Mouse (Mus musculus) neural tube, embryonic 13.5 days (tissue): ENCODE measurements around the gene Gjb4. TPM values are rescaled to one million over a fixed set of nuclear protein-coding genes. Genes with fewer than 3 reads are reported as not detected.

Experiments
- ATAC-seq: fragments of 200-750 bp; cut with Nextera tagmentation; 2 replicates; pipeline ENCODE4 v1.8.0; 2017; ENCODE audit warnings: low read depth, mild to moderate bottlenecking, moderate TSS enrichment, moderate library complexity
- H3K27ac ChIP-seq: fragments of 300-500 bp; sonication (generic); replicated peaks from 2 replicates; pipeline ENCODE4 v1.5.1; 2015; ENCODE audit warnings: moderate library complexity, mild to moderate bottlenecking, inconsistent platforms
- H3K27me3 ChIP-seq: fragments of 300-500 bp; sonication (generic); 2 replicates; pipeline ENCODE4 v1.6.1; 2015; ENCODE audit warnings: mild to moderate bottlenecking, inconsistent platforms
- H3K36me3 ChIP-seq: fragments of 300-500 bp; sonication (generic); 2 replicates; pipeline ENCODE4 v1.6.1; 2015; ENCODE audit warnings: mild to moderate bottlenecking, inconsistent platforms
- H3K4me1 ChIP-seq: fragments of 300-500 bp; sonication (generic); replicated peaks from 2 replicates; pipeline ENCODE4 v1.6.1; 2015; ENCODE audit warnings: inconsistent platforms
- H3K4me2 ChIP-seq: fragments of 300-500 bp; sonication (generic); 2 replicates; pipeline ENCODE4 v1.6.1; 2015; ENCODE audit warnings: inconsistent platforms, mild to moderate bottlenecking, moderate library complexity
- H3K4me3 ChIP-seq: fragments of 300-500 bp; sonication (generic); 2 replicates; pipeline ENCODE4 v1.5.1; 2015; ENCODE audit warnings: mild to moderate bottlenecking, inconsistent platforms
- H3K9ac ChIP-seq: fragments of 300-500 bp; sonication (generic); 2 replicates; pipeline ENCODE4 v1.6.1; 2015; ENCODE audit warnings: moderate library complexity, mild to moderate bottlenecking, inconsistent platforms
- H3K9me3 ChIP-seq: fragments of 300-500 bp; sonication (generic); 2 replicates; pipeline ENCODE4 v1.6.1; 2016; ENCODE audit warnings: inconsistent platforms
- WGBS: fragments of 180-500 bp; shearing (Covaris S2); methylation state at CpG from one replicate; pipeline ENCODE4 v1.1.7; 2015; 5-methylcytosine and 5-hydroxymethylcytosine counted together
- polyA plus RNA-seq: library from polyadenylated mRNA; unstranded; fragments of >200 nt; fragmentation: Nextera tagmentation; extraction: Ambion mirVana; gene quantifications from 2 replicates; pipeline ENCODE4 v1.2.1, GENCODE M21; 2015

Gene Gjb4
- polyA plus RNA-seq, 1 experiment from 2014 or later, result not detected

DNA sequence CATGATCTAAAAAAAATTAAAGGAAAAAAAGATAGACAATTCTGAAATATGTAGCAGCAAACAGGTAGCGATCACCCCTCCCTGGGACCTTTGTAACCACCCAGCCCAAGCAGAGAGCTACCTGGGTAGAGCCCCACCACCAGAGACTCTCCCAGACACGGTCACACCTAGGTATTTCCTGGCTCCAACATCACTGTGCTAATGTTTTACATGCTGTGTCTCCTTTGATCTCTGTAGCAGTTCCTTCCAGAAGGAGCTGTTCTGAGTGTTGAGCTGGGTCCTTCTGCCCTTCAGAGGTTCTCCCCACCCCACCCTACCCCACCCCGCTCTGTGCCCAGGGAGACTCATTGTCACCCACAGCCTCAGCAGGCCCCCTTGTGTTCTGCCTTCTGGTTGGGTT is 30.2 kb downstream of the Gjb4 start:
- H3K9ac ChIP-seq, result no peak overlapping the region
- ATAC-seq, result no peak
- 84% methylated on average over 3 of the region's 3 CpGs for whole genome bisulfite sequencing
- no peaks in the 10 kb centered on the region for H3K36me3 ChIP-seq
- H3K4me3 ChIP-seq, result no peak overlapping the region
- H3K27ac ChIP-seq, result no peak overlapping the region
- H3K4me2 ChIP-seq, result no peak overlapping the region
- H3K9me3 ChIP-seq, result no peaks in the 10 kb centered on the region
- no peaks in the 10 kb centered on the region for H3K4me1 ChIP-seq
- H3K27me3 ChIP-seq, result peaks cover 31% of the 10 kb centered on the region

DNA sequence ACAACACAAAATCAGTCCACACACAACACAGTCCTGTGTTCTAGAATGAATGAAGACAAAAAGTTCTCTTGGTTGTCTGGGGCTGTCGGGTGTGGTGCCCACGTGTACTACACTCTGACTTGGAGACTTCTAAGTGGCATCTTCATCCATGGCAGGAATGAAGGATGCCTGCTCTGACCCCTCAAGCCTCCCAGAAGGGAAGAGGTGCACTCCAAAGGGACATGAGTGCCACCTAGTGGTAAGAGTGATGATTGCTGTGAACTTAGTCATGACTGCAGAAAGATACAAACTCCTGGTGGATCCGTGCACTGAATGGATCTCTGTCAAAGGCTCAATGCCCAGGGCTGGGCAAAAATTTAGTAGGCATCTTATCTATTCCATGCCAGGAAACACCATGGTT is 34.3 kb downstream of the Gjb4 start:
- no peak for ATAC-seq
- H3K27me3 ChIP-seq, result peaks cover 4% of the 10 kb centered on the region; the same call in 1 of the 2 replicates
- no peak overlapping the region for H3K9ac ChIP-seq
- no peaks in the 10 kb centered on the region for H3K36me3 ChIP-seq
- H3K9me3 ChIP-seq, result no peaks in the 10 kb centered on the region
- H3K27ac ChIP-seq, result no peak overlapping the region
- H3K4me1 ChIP-seq, result no peaks in the 10 kb centered on the region
- no peak overlapping the region for H3K4me3 ChIP-seq
- no peak overlapping the region for H3K4me2 ChIP-seq
- WGBS, result 2% methylated on average over 3 of the region's 3 CpGs

DNA sequence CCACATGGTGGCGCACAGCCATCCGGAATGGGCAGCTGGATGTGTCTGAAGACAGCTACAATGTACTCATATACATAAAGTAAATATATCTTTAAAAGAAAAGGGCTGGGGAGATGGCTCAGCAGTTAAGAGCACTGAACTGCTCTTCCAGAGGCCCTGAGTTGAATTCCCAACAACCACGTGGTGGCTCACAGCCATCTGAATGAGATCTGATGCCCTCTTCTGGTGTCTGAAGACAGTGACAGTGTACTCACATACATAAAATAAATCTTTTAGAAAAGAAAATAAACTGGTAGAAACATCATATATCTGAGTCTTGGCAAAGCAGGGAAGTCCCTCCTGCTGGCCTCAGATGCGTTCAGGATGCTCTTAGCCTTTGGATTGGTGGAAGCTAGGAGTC is 36.7 kb downstream of the Gjb4 start:
- peaks cover 17% of the 10 kb centered on the region for H3K4me1 ChIP-seq
- peaks cover 18% of the 10 kb centered on the region for H3K27me3 ChIP-seq
- no peak for ATAC-seq
- H3K4me2 ChIP-seq, result no peak overlapping the region
- H3K36me3 ChIP-seq, result no peaks in the 10 kb centered on the region
- H3K9ac ChIP-seq, result no peak overlapping the region
- no peak overlapping the region for H3K4me3 ChIP-seq
- H3K9me3 ChIP-seq, result no peaks in the 10 kb centered on the region
- 60% methylated on average over 4 of the region's 4 CpGs for WGBS
- H3K27ac ChIP-seq, result no peak overlapping the region

DNA sequence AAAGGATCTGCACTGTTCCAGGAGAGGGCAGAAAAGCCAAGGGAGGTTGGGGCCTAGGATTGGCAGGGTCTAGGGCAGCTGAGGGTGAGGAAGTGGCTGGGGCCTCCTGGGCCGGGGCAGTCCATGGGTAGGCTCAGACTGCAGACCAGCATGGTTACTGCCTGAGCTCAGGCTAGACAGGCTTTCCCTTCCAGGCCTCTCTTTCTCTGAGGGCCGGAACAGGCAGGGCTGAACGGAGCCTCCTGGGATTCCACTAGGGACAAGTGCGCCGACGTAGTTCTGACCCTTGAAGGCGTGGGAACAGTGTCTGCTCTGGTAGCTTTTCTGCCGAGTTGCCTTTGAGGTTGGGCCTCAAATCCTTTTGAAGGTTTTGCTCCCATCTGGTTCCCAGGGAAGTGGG is 38.1 kb downstream of the Gjb4 start:
- peaks cover 17% of the 10 kb centered on the region for H3K4me1 ChIP-seq
- H3K9me3 ChIP-seq, result no peaks in the 10 kb centered on the region
- no peaks in the 10 kb centered on the region for H3K36me3 ChIP-seq
- H3K4me3 ChIP-seq, result no peak overlapping the region
- WGBS, result 78% methylated on average over 8 of the region's 8 CpGs
- no peak overlapping the region for H3K27ac ChIP-seq
- no peak overlapping the region for H3K9ac ChIP-seq
- H3K27me3 ChIP-seq, result peaks cover 27% of the 10 kb centered on the region
- no peak overlapping the region for H3K4me2 ChIP-seq
- ATAC-seq, result no peak

DNA sequence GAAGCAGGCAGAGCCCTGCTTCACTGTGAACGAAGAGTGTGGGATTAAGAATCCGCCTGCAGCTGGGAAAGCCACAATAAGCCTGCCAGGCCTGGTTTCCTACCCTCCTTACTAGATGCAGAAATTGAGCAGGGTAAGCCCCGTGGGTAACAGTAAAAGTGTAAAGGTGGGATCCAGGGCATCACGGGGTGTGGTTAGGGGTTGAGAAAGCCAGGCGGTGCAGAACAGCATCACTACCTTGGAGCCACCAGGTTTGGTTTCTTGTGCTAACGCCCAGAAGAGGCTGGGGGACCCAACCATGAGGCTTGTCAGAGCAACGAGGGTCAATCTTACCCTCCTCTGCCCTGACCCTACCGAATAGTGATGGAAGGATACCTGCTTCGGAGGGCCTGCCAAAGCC is 39.3 kb downstream of the Gjb4 start:
- H3K27ac ChIP-seq, result no peak overlapping the region
- peaks cover 27% of the 10 kb centered on the region for H3K27me3 ChIP-seq
- no peaks in the 10 kb centered on the region for H3K36me3 ChIP-seq
- H3K4me1 ChIP-seq, result peaks cover 17% of the 10 kb centered on the region
- peak overlapping the region; percentile 77; the same call in 1 of the 2 replicates for H3K9ac ChIP-seq
- no peaks in the 10 kb centered on the region for H3K9me3 ChIP-seq
- WGBS, result 50% methylated on average over 9 of the region's 9 CpGs
- ATAC-seq, result no peak
- H3K4me2 ChIP-seq, result peak overlapping the region; percentile 90
- peak overlapping the region; percentile 56; the same call in 1 of the 2 replicates for H3K4me3 ChIP-seq

DNA sequence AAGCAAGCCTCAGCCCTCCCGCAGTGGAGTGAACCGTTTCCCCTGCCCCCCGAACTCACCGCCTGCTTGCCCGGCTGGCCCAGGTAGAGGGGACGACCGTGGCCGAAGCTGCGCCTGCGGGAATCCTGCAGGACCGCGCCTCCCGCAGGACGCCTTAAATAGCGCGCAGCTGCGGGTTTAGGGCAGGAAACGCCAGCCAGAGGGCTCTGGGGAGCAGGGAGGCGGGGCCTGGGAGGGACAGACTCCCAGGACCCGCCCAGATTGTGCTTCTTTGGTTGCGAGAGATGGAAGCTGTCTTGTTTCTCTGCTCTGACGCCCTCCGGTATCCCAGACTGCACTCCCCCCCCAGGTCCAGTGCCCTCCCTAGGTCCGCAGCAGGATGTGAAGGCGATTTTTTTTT is 40.0 kb downstream of the Gjb4 start, which contains the start of gene Gja4:
Gene Gja4 (minus strand): TSS at position 179 of the 400 bp plus-strand sequence.
- Histone ChIP-seq H3K4me3 (peak within 1 kb of the TSS; percentile 56), H3K27ac (no peak within 1 kb of the TSS), H3K36me3 (no peaks in the 10 kb centered on the region), H3K9me3 (no peaks in the 10 kb centered on the region), H3K4me2 (peak within 1 kb of the TSS; percentile 90), H3K27me3 (peaks cover 27% of the 10 kb centered on the region), H3K4me1 (peaks cover 17% of the 10 kb centered on the region), H3K9ac (peak within 1 kb of the TSS; percentile 77)
- under 1% methylated on average over 25 of the region's 25 CpGs for WGBS
- peak; percentile 80 for ATAC-seq

DNA sequence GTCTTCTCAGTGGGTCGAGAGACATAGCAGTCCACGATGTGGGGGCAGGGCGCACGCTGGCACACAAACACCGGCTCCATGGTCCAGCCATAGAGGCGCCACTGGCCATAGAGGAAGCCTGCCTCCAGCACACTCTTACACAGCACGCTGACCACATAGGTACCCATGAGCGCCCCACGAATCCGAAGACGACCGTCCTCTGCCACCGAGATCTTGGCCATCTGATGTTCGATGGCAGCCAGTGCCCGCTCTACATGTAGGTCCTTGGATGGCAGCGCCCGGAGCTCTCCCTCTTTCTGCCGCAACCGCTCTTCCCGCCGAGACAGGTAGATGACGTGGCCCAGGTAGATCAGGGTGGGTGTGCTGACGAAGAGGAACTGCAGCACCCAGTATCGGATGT is 41.5 kb downstream of the Gjb4 start:
- no peak for ATAC-seq
- H3K9ac ChIP-seq, result no peak overlapping the region
- WGBS, result 69% methylated on average over 24 of the region's 24 CpGs
- H3K4me1 ChIP-seq, result peaks cover 17% of the 10 kb centered on the region
- no peaks in the 10 kb centered on the region for H3K36me3 ChIP-seq
- H3K27ac ChIP-seq, result no peak overlapping the region
- H3K4me3 ChIP-seq, result 0 out of 2 replicates have a peak overlapping the region, but pooled peaks have one; percentile 56
- H3K27me3 ChIP-seq, result peaks cover 27% of the 10 kb centered on the region
- peak overlapping the region; percentile 90 for H3K4me2 ChIP-seq
- no peaks in the 10 kb centered on the region for H3K9me3 ChIP-seq

DNA sequence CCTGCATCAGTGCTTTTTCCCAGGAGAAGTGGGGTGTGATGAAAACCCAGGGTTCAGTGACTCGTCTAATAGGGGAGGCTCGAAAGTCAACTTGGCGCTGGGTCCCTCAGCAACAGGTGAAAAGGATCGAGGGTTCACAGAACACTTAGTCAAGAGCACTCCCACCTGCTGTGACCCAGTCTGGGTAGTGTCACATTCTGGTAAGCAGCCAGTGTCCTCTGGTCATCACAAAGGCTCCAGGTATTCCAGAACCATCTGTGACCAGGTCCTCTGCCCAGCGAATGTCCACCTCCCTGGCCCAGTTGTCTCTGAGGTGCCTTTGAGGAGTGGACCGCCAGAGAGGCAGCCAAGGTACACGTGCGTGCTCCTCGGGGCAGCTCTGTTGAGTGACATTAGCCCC is 42.3 kb downstream of the Gjb4 start:
- ATAC-seq, result no peak
- 67% methylated on average over 9 of the region's 9 CpGs for WGBS

DNA sequence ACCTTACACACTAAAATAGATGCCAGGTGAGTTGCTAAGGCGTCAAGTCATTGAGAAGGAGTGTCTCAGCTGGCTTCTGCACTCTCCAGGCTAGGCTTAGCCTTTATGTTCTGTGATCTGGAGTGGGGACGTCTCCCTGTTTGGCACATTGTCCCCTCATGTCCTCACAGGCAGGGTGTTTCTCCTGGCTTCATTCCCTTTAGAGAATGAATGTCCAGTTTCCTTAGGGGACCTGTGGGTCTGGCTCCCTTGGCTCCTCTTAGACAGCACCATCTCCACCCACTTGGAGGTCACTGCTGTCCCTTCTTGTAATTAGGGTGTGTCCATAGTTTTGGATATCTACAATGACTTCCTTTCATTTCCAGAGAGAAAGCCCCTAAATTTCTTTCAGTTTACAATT is 47.0 kb downstream of the Gjb4 start:
- no peaks in the 10 kb centered on the region for H3K4me1 ChIP-seq
- H3K4me2 ChIP-seq, result no peak overlapping the region
- H3K9ac ChIP-seq, result no peak overlapping the region
- no peaks in the 10 kb centered on the region for H3K9me3 ChIP-seq
- ATAC-seq, result no peak
- WGBS, result 79% methylated on average over 2 of the region's 2 CpGs
- no peaks in the 10 kb centered on the region for H3K36me3 ChIP-seq
- no peak overlapping the region for H3K27ac ChIP-seq
- no peak overlapping the region for H3K4me3 ChIP-seq
- peaks cover 7% of the 10 kb centered on the region; the same call in 1 of the 2 replicates for H3K27me3 ChIP-seq

More for the DNA sequence above, 42.3 kb downstream of the Gjb4 start:
- Histone ChIP-seq H3K27me3 (peaks cover 27% of the 10 kb centered on the region), H3K9ac (no peak overlapping the region), H3K9me3 (no peaks in the 10 kb centered on the region), H3K4me2 (peak overlapping the region; percentile 90; the same call in 1 of the 2 replicates), H3K36me3 (no peaks in the 10 kb centered on the region), H3K4me3 (no peak overlapping the region), H3K27ac (no peak overlapping the region), H3K4me1 (peaks cover 17% of the 10 kb centered on the region)

DNA sequence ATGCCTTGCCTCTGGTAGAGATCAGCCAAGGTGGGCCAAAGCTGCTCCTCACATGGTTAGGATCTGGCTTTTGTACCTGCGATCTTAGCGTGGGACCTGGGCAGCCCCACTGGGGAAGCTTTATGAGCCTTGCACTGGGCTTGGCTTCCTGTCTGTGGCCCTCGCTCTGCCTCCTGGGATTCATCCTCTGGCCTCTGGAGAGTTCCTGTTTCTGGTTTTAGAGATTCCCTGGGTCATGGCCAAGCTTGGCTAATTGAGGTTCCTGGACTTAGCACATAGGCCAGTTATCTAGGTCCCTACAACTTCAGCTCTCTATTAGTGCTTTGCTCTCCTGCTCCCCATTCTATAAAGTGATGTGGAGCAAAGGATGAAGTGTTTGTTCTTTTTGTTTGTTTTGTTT is 50.1 kb downstream of the Gjb4 start:
- Histone ChIP-seq H3K27ac (no peak overlapping the region), H3K4me3 (no peak overlapping the region), H3K36me3 (no peaks in the 10 kb centered on the region), H3K4me2 (no peak overlapping the region), H3K9ac (no peak overlapping the region), H3K27me3 (no peaks in the 10 kb centered on the region), H3K9me3 (no peaks in the 10 kb centered on the region), H3K4me1 (no peaks in the 10 kb centered on the region)
- WGBS, result 88% methylated on average over 3 of the region's 3 CpGs
- no peak for ATAC-seq

Other genes with a start within 250 kb of the Gjb4 start
- gene Tmem35b, start 230.4 kb downstream of the Gjb4 start, polyA plus RNA-seq, result 18.6 and 18.8 TPM in 2 replicates
- gene Dlgap3, start 184.9 kb downstream of the Gjb4 start, polyA plus RNA-seq, result 12.3 and 13.4 TPM in 2 replicates
- 57.9 and 60.3 TPM in 2 replicates for gene Smim12, start 110.3 kb downstream of the Gjb4 start, polyA plus RNA-seq
- gene Gja4, start 40.0 kb downstream of the Gjb4 start, polyA plus RNA-seq, result 18.4 and 22.9 TPM in 2 replicates
- not detected in 2 replicates for gene Gjb3, start 23.2 kb downstream of the Gjb4 start, polyA plus RNA-seq
- 0.22 and 0.45 TPM in 2 replicates for gene Gjb5, start 4.1 kb upstream of the Gjb4 start, polyA plus RNA-seq